Mouse (Mus musculus) heart, postnatal 0 days (tissue): ENCODE measurements around the gene Lamb1. TPM values are rescaled to one million over a fixed set of nuclear protein-coding genes. Genes with fewer than 3 reads are reported as not detected.

Experiments
- ATAC-seq: fragments of 200-750 bp; cut with Nextera tagmentation; 2 replicates; pipeline ENCODE4 v1.8.0; 2017; ENCODE audit warnings: low read depth, moderate number of reproducible peaks, moderate library complexity; ENCODE audit not compliant: insufficient read depth
- DNase-seq: peaks from one replicate; pipeline ENCODE4 v3.0.0-alpha.2; 2016; ENCODE audit warnings: low spot score
- H3K27ac ChIP-seq: fragments of 300-500 bp; sonication (generic); 2 replicates; pipeline ENCODE4 v1.5.1; 2014; ENCODE audit warnings: low read depth, mild to moderate bottlenecking
- H3K27me3 ChIP-seq: fragments of 300-500 bp; sonication (generic); 2 replicates; pipeline ENCODE4 v1.6.1; 2014; ENCODE audit warnings: low read length, mixed read lengths; ENCODE audit not compliant: control insufficient read depth, insufficient read depth
- H3K36me3 ChIP-seq: fragments of 300-500 bp; sonication (generic); replicated peaks from 2 replicates; pipeline ENCODE4 v1.6.1; 2014; ENCODE audit warnings: low read length, mixed read lengths; ENCODE audit not compliant: control insufficient read depth, insufficient read depth
- H3K4me1 ChIP-seq: fragments of 300-500 bp; sonication (generic); 2 replicates; pipeline ENCODE4 v1.6.1; 2014; ENCODE audit warnings: antibody characterized with exemption; ENCODE audit not compliant: control insufficient read depth, insufficient read depth
- H3K4me2 ChIP-seq: fragments of 300-500 bp; sonication (generic); 2 replicates; pipeline ENCODE4 v1.6.1; 2014; ENCODE audit warnings: low read depth, mild to moderate bottlenecking, low read length, moderate library complexity
- H3K4me3 ChIP-seq: fragments of 300-500 bp; sonication (generic); 2 replicates; pipeline ENCODE4 v1.5.1; 2014; ENCODE audit warnings: low read depth, low read length
- H3K9ac ChIP-seq: fragments of 300-500 bp; sonication (generic); replicated peaks from 2 replicates; pipeline ENCODE4 v1.6.1; 2014; ENCODE audit warnings: low read depth, low read length, mixed read lengths
- H3K9me3 ChIP-seq: fragments of 300-500 bp; sonication (generic); replicated peaks from 2 replicates; pipeline ENCODE4 v1.6.1; 2016; ENCODE audit warnings: low read length; ENCODE audit not compliant: control insufficient read depth
- CTCF ChIP-seq: IDR thresholded peaks from 2 replicates; pipeline ENCODE4 v1.5.1; 2016; ENCODE audit warnings: antibody characterized with exemption, control low read depth, low read depth
- EP300 ChIP-seq: IDR thresholded peaks from 2 replicates; pipeline ENCODE4 v1.6.1; 2016; ENCODE audit warnings: antibody characterized with exemption, low read depth
- WGBS: fragments of 180-500 bp; shearing (Covaris S2); extraction: QIAGEN DNeasy Blood & Tissue Kit; methylation state at CpG from one replicate; pipeline ENCODE4 v1.1.7; 2014; 5-methylcytosine and 5-hydroxymethylcytosine counted together
- polyA plus RNA-seq: library from polyadenylated mRNA; unstranded; fragments of >200 nt; fragmentation: Nextera tagmentation; extraction: Ambion mirVana; gene quantifications from 2 replicates; pipeline ENCODE4 v1.2.1, GENCODE M21; 2015
- total RNA-seq: library from RNA; depleted of rRNA; stranded (reverse); fragments of >200 nt; gene quantifications from 2 replicates; pipeline ENCODE4 v1.2.3, GENCODE M21; 2014; ENCODE audit warnings: low replicate concordance

Gene Lamb1
- total and polyA plus RNA-seq, 2 experiments from 2014 or later = 60.8 to 189 TPM

DNA sequence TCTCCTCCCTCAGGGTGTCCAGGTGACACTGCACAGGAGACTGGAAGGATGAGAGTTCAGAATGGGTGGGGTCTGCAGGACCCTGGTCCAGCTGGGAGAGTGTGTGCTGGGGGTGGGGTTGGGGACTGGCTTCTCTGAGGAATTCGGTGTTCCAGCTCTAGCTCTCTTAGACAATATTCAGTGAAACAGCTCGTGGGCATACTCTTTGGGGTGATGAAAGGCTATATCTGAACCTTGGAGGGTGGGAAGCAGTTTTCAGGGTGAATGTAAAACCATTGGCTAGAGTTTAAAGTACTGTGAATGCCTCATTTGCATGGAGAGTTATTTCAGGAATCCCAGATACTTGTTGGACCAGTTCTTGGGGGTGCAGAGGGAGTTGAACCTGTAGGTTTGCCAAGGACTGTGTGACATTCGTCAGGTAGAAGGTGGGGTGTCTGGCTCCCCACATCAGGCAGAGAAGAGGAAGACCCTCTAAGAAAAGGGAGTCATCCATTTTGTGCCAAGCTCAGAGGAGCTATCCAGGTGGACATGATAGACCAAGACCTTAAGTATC lies 25.9 kb upstream of the Lamb1 start:
- Histone ChIP-seq H3K27ac (no peak overlapping the region), H3K9ac (no peak overlapping the region), H3K27me3 (no peaks in the 10 kb centered on the region), H3K9me3 (no peaks in the 10 kb centered on the region), H3K4me3 (no peak overlapping the region), H3K4me2 (no peak overlapping the region), H3K36me3 (no peaks in the 10 kb centered on the region), H3K4me1 (0 out of 2 replicates have a peak, but pooled peaks cover 3% of the 10 kb centered on the region)
- TF ChIP-seq EP300 (no peak), CTCF (no peak)
- ATAC-seq = no peak
- DNase-seq = no peak
- WGBS = 66% methylated on average over 3 of the region's 3 CpGs

DNA sequence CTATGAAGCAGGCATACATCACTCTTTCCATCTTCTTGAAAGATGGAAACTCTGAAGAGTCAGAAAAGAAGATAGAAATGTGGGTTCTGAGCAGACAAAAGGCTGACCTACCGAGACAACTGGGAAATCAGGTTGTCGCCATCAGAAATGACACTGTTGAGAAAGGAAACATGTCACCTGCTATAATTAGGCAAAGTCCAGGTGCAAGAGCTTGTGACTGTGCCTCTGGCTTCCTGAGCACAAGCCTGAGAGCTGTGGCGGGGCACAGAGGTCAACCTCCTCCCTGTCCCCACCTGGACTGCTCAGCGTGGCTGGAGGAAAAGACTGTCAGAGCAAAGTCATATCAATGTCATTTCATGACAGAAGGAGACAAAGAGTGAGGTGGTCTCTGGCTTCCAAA lies 25.2 kb upstream of the Lamb1 start:
- H3K27ac ChIP-seq = no peak overlapping the region
- H3K27me3 ChIP-seq = no peaks in the 10 kb centered on the region
- 0 out of 2 replicates have a peak, but pooled peaks cover 3% of the 10 kb centered on the region for H3K4me1 ChIP-seq
- H3K36me3 ChIP-seq = no peaks in the 10 kb centered on the region
- H3K9me3 ChIP-seq = no peaks in the 10 kb centered on the region
- H3K4me2 ChIP-seq = no peak overlapping the region
- WGBS = 49% methylated on average over 4 of the region's 4 CpGs
- ATAC-seq (no peak), DNase-seq (no peak)
- no peak for TF ChIP-seq CTCF
- no peak for TF ChIP-seq EP300
- no peak overlapping the region for H3K9ac ChIP-seq
- no peak overlapping the region for H3K4me3 ChIP-seq

DNA sequence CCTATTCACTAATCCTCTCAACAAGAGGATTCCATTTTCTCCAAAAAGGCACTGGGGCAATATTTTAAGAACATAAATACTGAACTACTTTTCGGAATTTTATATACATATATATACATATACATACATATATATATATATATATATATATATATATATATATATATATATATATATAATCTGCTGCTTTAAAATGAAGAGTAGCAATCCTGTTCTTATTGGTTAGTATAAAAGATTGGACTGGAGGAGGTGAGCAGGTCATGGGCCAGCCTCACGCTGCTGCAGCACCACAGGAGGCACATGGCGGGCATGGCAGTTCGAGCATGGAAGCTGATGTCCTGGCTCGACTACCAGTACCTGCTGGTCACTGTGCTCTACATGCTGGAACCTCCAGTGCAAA lies 24.6 kb upstream of the Lamb1 start, which contains the start of gene Gm6993:
Gene Gm6993 (plus strand): TSS at position 301 of the 400 bp plus-strand sequence.
- H3K9ac ChIP-seq = no peak within 1 kb of the TSS
- H3K27me3 ChIP-seq = no peaks in the 10 kb centered on the region
- TF ChIP-seq CTCF = no peak
- TF ChIP-seq EP300 = no peak
- H3K4me1 ChIP-seq = 0 out of 2 replicates have a peak, but pooled peaks cover 3% of the 10 kb centered on the region
- H3K4me2 ChIP-seq = no peak within 1 kb of the TSS
- ATAC-seq (no peak), DNase-seq (no peak)
- H3K27ac ChIP-seq = no peak within 1 kb of the TSS
- no peak within 1 kb of the TSS for H3K4me3 ChIP-seq
- 87% methylated on average over 5 of the region's 5 CpGs for WGBS
- no peaks in the 10 kb centered on the region for H3K9me3 ChIP-seq
- H3K36me3 ChIP-seq = no peaks in the 10 kb centered on the region

DNA sequence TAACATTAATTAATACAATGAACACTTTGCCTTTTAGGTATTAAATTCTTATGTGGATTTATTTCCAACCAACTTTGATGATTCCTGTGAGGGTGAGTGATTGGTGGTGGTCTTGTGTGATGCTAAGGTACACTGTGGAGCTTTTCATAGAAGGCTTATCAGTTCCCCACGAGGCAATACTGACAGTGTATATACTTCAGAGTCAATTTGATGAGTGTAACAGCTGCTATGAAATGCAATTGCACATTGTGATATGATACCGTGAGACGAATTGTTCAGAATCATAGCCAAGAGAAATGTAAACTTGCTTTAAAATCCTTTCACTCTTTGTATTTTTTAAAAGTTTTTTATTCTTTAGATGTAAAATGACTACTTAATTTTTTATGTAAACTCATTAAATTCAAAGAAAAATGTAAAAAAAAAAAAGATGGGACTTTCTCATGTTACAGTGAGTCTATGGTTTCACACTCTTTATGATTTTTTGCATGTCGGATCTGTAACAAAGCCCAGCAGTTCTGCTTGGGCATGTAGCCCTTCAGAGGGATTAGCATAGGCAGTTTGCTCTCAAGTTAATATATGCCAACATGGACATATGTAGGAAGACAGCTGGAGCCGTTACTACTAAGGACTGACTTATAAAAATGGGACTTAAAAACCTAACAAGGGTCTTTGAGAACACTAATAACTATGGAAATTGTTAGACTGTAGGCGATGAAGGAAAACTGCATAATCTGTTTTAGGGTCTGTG lies 23.3 kb upstream of the Lamb1 start:
- ATAC-seq (no peak), DNase-seq (no peak)
- 67% methylated on average over 6 of the region's 6 CpGs for WGBS
- no peak overlapping the region for H3K4me2 ChIP-seq
- H3K4me1 ChIP-seq = 0 out of 2 replicates have a peak, but pooled peaks cover 3% of the 10 kb centered on the region
- H3K4me3 ChIP-seq = no peak overlapping the region
- H3K9ac ChIP-seq = no peak overlapping the region
- H3K9me3 ChIP-seq = no peaks in the 10 kb centered on the region
- TF ChIP-seq EP300 (no peak), CTCF (no peak)
- H3K27ac ChIP-seq = no peak overlapping the region
- H3K36me3 ChIP-seq = no peaks in the 10 kb centered on the region
- no peaks in the 10 kb centered on the region for H3K27me3 ChIP-seq

DNA sequence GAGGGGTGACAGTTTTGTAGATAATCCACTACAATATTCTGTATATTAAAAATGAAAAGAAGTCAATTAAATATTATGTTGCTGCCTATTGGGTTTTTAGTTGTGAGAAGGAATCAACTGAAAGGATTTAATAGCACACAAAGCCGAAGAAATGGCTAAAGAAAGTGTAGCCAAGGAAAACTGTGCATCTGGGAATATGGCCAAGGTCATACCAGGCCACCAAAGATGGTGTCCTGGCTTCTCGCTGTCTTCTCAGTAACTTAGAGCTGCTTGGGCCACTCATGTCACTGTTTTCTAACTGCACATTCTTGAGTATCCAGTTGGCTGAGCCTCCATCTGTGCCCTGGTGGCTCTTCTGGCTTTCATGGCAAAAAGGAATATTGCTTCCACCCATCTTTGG lies 21.0 kb upstream of the Lamb1 start:
- Histone ChIP-seq H3K4me1 (0 out of 2 replicates have a peak, but pooled peaks cover 3% of the 10 kb centered on the region), H3K9me3 (no peaks in the 10 kb centered on the region), H3K4me2 (no peak overlapping the region), H3K27me3 (no peaks in the 10 kb centered on the region), H3K4me3 (no peak overlapping the region), H3K9ac (no peak overlapping the region), H3K27ac (no peak overlapping the region), H3K36me3 (no peaks in the 10 kb centered on the region)
- 59% methylated on average over 2 of the region's 2 CpGs for WGBS
- no peak for ATAC-seq
- no peak for TF ChIP-seq CTCF
- TF ChIP-seq EP300 = no peak
- no peak for DNase-seq
